Mouse (Mus musculus) left cerebral cortex, adult 8-10 months (tissue): ENCODE measurements around the gene Gm28048. TPM values are rescaled to one million over a fixed set of nuclear protein-coding genes. Genes with fewer than 3 reads are reported as not detected.

Experiments
- DNase-seq, 2 experiments: peaks; one replicate each; pipeline ENCODE4 v3.0.0; 2022; ENCODE audit warnings: low spot score in 2 of 2
- total RNA-seq, 4 experiments: library from RNA; stranded (reverse); gene quantifications; 2 replicates each; pipeline ENCODE4 v1.2.4; 2022

Gene Gm28048
- total RNA-seq, 4 experiments from 2014 or later, result 11.1 to 24.0 (median 16.0) TPM

GRCm38 (mm10) chr11:22809465-22810096 is 172.3 kb downstream of the Gm28048 start:
- no peak for DNase-seq

GRCm38 (mm10) chr11:22808040-22808439 is 173.8 kb downstream of the Gm28048 start:
- DNase-seq, result no peak

GRCm38 (mm10) chr11:22805171-22805570 is 176.7 kb downstream of the Gm28048 start:
- no peak for DNase-seq

- no peak for DNase-seq
Observed at GRCm38 (mm10) chr11:22799987-22800424, 181.9 kb downstream of the Gm28048 start.

- DNase-seq, result no peak
Observed at GRCm38 (mm10) chr11:22798916-22799315, 183.0 kb downstream of the Gm28048 start.

GRCm38 (mm10) chr11:22794734-22795133 is 187.2 kb downstream of the Gm28048 start:
- DNase-seq, result no peak

GRCm38 (mm10) chr11:22793881-22794203 is 188.0 kb downstream of the Gm28048 start:
- DNase-seq, result no peak

GRCm38 (mm10) chr11:22793176-22793880 is 188.6 kb downstream of the Gm28048 start:
- DNase-seq, result no peak

GRCm38 (mm10) chr11:22792149-22792548 is 189.7 kb downstream of the Gm28048 start:
- DNase-seq, result no peak

GRCm38 (mm10) chr11:22791726-22792125 is 190.2 kb downstream of the Gm28048 start:
- DNase-seq, result no peak

GRCm38 (mm10) chr11:22787833-22788232 is 194.1 kb downstream of the Gm28048 start:
- DNase-seq, result no peak

Other genes with a start within 250 kb of the Gm28048 start
- gene B3gnt2, start 121.1 kb downstream of the Gm28048 start, total RNA-seq, result 10 to 100 TPM in 3 of 4 experiments, 1 to 10 TPM in 1; 6.2 to 24.7 (median 14.2) TPM
- gene Zrsr1, start 10.1 kb downstream of the Gm28048 start, total RNA-seq, result 10 to 100 TPM; 63.0 to 78.1 (median 72.0) TPM
- 10 to 100 TPM; 32.2 to 47.5 (median 36.8) TPM for gene Commd1, start 292 bp upstream of the Gm28048 start, total RNA-seq
- 100 to 1,000 TPM in 1 of 4 experiments, 10 to 100 TPM in 3; 89.2 to 103 (median 95.6) TPM for gene Cct4, start 8.4 kb upstream of the Gm28048 start, total RNA-seq
- 1 to 10 TPM; 3.9 to 6.6 (median 5.2) TPM for gene Fam161a, start 25.4 kb upstream of the Gm28048 start, total RNA-seq